Mouse (Mus musculus) kidney, embryonic 16.5 days (tissue): ENCODE measurements around the gene Cabp2. TPM values are rescaled to one million over a fixed set of nuclear protein-coding genes. Genes with fewer than 3 reads are reported as not detected.

Source experiments
- ATAC-seq: fragments of 200-750 bp; cut with Nextera tagmentation; 2 replicates; pipeline ENCODE4 v1.8.0; 2017; ENCODE audit warnings: moderate TSS enrichment; ENCODE audit not compliant: low FRiP score, low TSS enrichment
- H3K27ac ChIP-seq: fragments of 300-500 bp; sonication (generic); 2 replicates; pipeline ENCODE4 v1.5.1; 2014; ENCODE audit warnings: low read length
- H3K27me3 ChIP-seq: fragments of 300-500 bp; sonication (generic); 2 replicates; pipeline ENCODE4 v1.6.1; 2014; ENCODE audit warnings: low read length, control low read depth, mixed read lengths; ENCODE audit not compliant: insufficient read depth
- H3K36me3 ChIP-seq: fragments of 300-500 bp; sonication (generic); 2 replicates; pipeline ENCODE4 v1.6.1; 2014; ENCODE audit warnings: low read length, control low read depth, mixed read lengths; ENCODE audit not compliant: insufficient read depth
- H3K4me1 ChIP-seq: fragments of 300-500 bp; sonication (generic); 2 replicates; pipeline ENCODE4 v1.6.1; 2014; ENCODE audit warnings: low read length, control low read depth, mixed read lengths; ENCODE audit not compliant: insufficient read depth
- H3K4me2 ChIP-seq: fragments of 300-500 bp; sonication (generic); replicated peaks from 2 replicates; pipeline ENCODE4 v1.6.1; 2014; ENCODE audit warnings: low read depth, low read length
- H3K4me3 ChIP-seq: fragments of 300-500 bp; sonication (generic); 2 replicates; pipeline ENCODE4 v1.5.1; 2014; ENCODE audit warnings: mild to moderate bottlenecking, low read length
- H3K9ac ChIP-seq: fragments of 300-500 bp; sonication (generic); replicated peaks from 2 replicates; pipeline ENCODE4 v1.6.1; 2014; ENCODE audit warnings: low read length
- H3K9me3 ChIP-seq: fragments of 300-500 bp; sonication (generic); 2 replicates; pipeline ENCODE4 v1.6.1; 2016; ENCODE audit warnings: low read length, control low read depth
- WGBS: fragments of 180-500 bp; shearing (Covaris S2); extraction: QIAGEN DNeasy Blood & Tissue Kit; methylation state at CpG from one replicate; pipeline ENCODE4 v1.1.7; 2014; 5-methylcytosine and 5-hydroxymethylcytosine counted together
- polyA plus RNA-seq: library from polyadenylated mRNA; unstranded; fragments of >200 nt; fragmentation: Nextera tagmentation; extraction: Ambion mirVana; gene quantifications from 2 replicates; pipeline ENCODE4 v1.2.1, GENCODE M21; 2015

Gene Cabp2
- polyA plus RNA-seq, 1 experiment from 2014 or later: 0.21 TPM

GRCm38 (mm10) chr19:4104675-4105194 is 23.4 kb downstream of the Cabp2 start:
- WGBS: 85% methylated on average over 16 of the region's 16 CpGs
- Histone ChIP-seq H3K27me3 (peaks cover 23% of the 10 kb centered on the region), H3K9ac (no peak overlapping the region), H3K4me2 (no peak overlapping the region), H3K36me3 (no peaks in the 10 kb centered on the region; the same call in 1 of the 2 replicates), H3K4me3 (no peak overlapping the region), H3K9me3 (no peaks in the 10 kb centered on the region), H3K27ac (no peak overlapping the region), H3K4me1 (peaks cover 17% of the 10 kb centered on the region)
- ATAC-seq: no peak

- Histone ChIP-seq H3K4me3 (no peak overlapping the region), H3K4me1 (no peaks in the 10 kb centered on the region), H3K9me3 (no peaks in the 10 kb centered on the region), H3K36me3 (peaks cover under 1% of the 10 kb centered on the region; the same call in 1 of the 2 replicates), H3K27ac (no peak overlapping the region), H3K27me3 (peaks cover 5% of the 10 kb centered on the region; the same call in 1 of the 2 replicates), H3K4me2 (no peak overlapping the region), H3K9ac (no peak overlapping the region)
- ATAC-seq: no peak
- 87% methylated on average over 14 of the region's 14 CpGs for WGBS
Observed at GRCm38 (mm10) chr19:4106654-4107053, 25.3 kb downstream of the Cabp2 start.

- 84% methylated on average over 9 of the region's 9 CpGs for WGBS
- H3K36me3 ChIP-seq: peaks cover 8% of the 10 kb centered on the region
- H3K9ac ChIP-seq: no peak overlapping the region
- H3K4me2 ChIP-seq: no peak overlapping the region
- H3K4me1 ChIP-seq: peaks cover 11% of the 10 kb centered on the region
- H3K27ac ChIP-seq: no peak overlapping the region
- ATAC-seq: no peak
- no peak overlapping the region for H3K4me3 ChIP-seq
- no peaks in the 10 kb centered on the region for H3K27me3 ChIP-seq
- H3K9me3 ChIP-seq: no peaks in the 10 kb centered on the region
Observed at GRCm38 (mm10) chr19:4108535-4108934, 27.2 kb downstream of the Cabp2 start.

- no peak overlapping the region for H3K4me2 ChIP-seq
- no peaks in the 10 kb centered on the region for H3K9me3 ChIP-seq
- H3K4me3 ChIP-seq: no peak overlapping the region
- no peak for ATAC-seq
- peaks cover 26% of the 10 kb centered on the region for H3K36me3 ChIP-seq
- 97% methylated on average over 26 of the region's 26 CpGs for WGBS
- H3K27ac ChIP-seq: peak overlapping the region; percentile 87; the same call in 1 of the 2 replicates
- H3K4me1 ChIP-seq: peaks cover 22% of the 10 kb centered on the region
- H3K27me3 ChIP-seq: no peaks in the 10 kb centered on the region
- H3K9ac ChIP-seq: no peak overlapping the region
Observed at GRCm38 (mm10) chr19:4112063-4112960, 30.9 kb downstream of the Cabp2 start.

GRCm38 (mm10) chr19:4113186-4113805 is 31.9 kb downstream of the Cabp2 start:
- Histone ChIP-seq H3K27ac (peak overlapping the region; percentile 87), H3K4me1 (peaks cover 22% of the 10 kb centered on the region), H3K9me3 (no peaks in the 10 kb centered on the region), H3K4me2 (no peak overlapping the region; the same call in 1 of the 2 replicates), H3K9ac (peak overlapping the region; percentile 22), H3K27me3 (no peaks in the 10 kb centered on the region), H3K36me3 (peaks cover 33% of the 10 kb centered on the region), H3K4me3 (no peak overlapping the region)
- peak; percentile 31 for ATAC-seq
- 39% methylated on average over 13 of the region's 13 CpGs for WGBS

- Histone ChIP-seq H3K4me1 (peaks cover 22% of the 10 kb centered on the region), H3K27me3 (no peaks in the 10 kb centered on the region), H3K27ac (peak overlapping the region; percentile 87), H3K9ac (peak overlapping the region; percentile 22), H3K36me3 (peaks cover 33% of the 10 kb centered on the region), H3K4me2 (no peak overlapping the region; the same call in 1 of the 2 replicates), H3K4me3 (no peak overlapping the region), H3K9me3 (no peaks in the 10 kb centered on the region)
- WGBS: 3% methylated on average over 5 of the region's 5 CpGs
- peak; percentile 80 for ATAC-seq
Observed at GRCm38 (mm10) chr19:4113806-4114230, 32.4 kb downstream of the Cabp2 start.

GRCm38 (mm10) chr19:4114551-4114950 is 33.2 kb downstream of the Cabp2 start:
- Histone ChIP-seq H3K9ac (no peak overlapping the region; the same call in 1 of the 2 replicates), H3K4me3 (no peak overlapping the region), H3K9me3 (no peaks in the 10 kb centered on the region), H3K27ac (peak overlapping the region; percentile 87), H3K36me3 (peaks cover 33% of the 10 kb centered on the region), H3K27me3 (no peaks in the 10 kb centered on the region), H3K4me2 (no peak overlapping the region), H3K4me1 (peaks cover 22% of the 10 kb centered on the region)
- ATAC-seq: no peak
- WGBS: 84% methylated on average over 10 of the region's 10 CpGs

- no peaks in the 10 kb centered on the region for H3K9me3 ChIP-seq
- no peak overlapping the region for H3K4me3 ChIP-seq
- peaks cover 33% of the 10 kb centered on the region for H3K36me3 ChIP-seq
- WGBS: 92% methylated on average over 10 of the region's 10 CpGs
- no peak overlapping the region; the same call in 1 of the 2 replicates for H3K27ac ChIP-seq
- ATAC-seq: no peak
- H3K4me1 ChIP-seq: peaks cover 24% of the 10 kb centered on the region
- no peak overlapping the region for H3K4me2 ChIP-seq
- no peaks in the 10 kb centered on the region for H3K27me3 ChIP-seq
- H3K9ac ChIP-seq: no peak overlapping the region
Observed at GRCm38 (mm10) chr19:4115144-4115543, 33.8 kb downstream of the Cabp2 start.

GRCm38 (mm10) chr19:4115816-4116215 is 34.4 kb downstream of the Cabp2 start:
- 88% methylated on average over 11 of the region's 11 CpGs for WGBS
- no peak overlapping the region for H3K4me3 ChIP-seq
- no peaks in the 10 kb centered on the region for H3K9me3 ChIP-seq
- H3K4me1 ChIP-seq: peaks cover 31% of the 10 kb centered on the region
- H3K27ac ChIP-seq: no peak overlapping the region
- no peak for ATAC-seq
- no peaks in the 10 kb centered on the region for H3K27me3 ChIP-seq
- no peak overlapping the region for H3K9ac ChIP-seq
- no peak overlapping the region for H3K4me2 ChIP-seq
- peaks cover 33% of the 10 kb centered on the region for H3K36me3 ChIP-seq
